Mouse (Mus musculus): Measurements from ENCODE around the gene Tmprss11e. TPM values are rescaled to one million over a fixed set of nuclear protein-coding genes. Genes with fewer than 3 reads are reported as not detected.
A peak's percentile ranks its signal among the peaks of the same experiment; 100 is the strongest.

Tmprss11e gene
- not detected for total RNA-seq (2021)

DNA sequence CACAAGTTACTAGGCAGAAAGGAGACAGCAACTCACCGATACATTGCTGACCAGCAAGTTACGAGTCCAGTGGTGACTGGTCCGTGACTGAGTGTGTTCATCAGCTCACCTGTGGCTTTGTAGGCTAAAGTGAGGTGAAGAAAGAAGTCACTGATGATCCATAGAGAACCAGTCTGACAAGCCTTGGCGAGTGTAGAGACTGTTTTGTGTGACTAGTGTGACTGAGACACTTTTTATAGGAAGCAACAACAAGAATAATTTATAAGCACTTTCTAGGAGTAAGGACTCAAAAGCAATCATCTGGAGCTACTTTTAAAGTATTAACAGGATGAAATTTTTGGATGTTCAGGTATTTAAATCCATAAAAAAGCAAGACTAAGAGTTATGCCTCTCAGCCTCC is at the start of gene Tmprss11e:
Tmprss11e (minus strand) TSS at position 101 of the 400 bp plus-strand sequence.
- intact Hi-C loops (cut with DNase I): no loop called here
- DNase-seq: no peak

- no peak for DNase-seq
- intact Hi-C loops (cut with DNase I): no loop called here
These were observed 47.2 kb upstream of the Tmprss11e start for GRCm38 (mm10) chr5:86792807-86793206.

- no peak for DNase-seq
- intact Hi-C loops (cut with DNase I): no loop called here
These were observed 46.6 kb upstream of the Tmprss11e start for GRCm38 (mm10) chr5:86792249-86792648.

DNA sequence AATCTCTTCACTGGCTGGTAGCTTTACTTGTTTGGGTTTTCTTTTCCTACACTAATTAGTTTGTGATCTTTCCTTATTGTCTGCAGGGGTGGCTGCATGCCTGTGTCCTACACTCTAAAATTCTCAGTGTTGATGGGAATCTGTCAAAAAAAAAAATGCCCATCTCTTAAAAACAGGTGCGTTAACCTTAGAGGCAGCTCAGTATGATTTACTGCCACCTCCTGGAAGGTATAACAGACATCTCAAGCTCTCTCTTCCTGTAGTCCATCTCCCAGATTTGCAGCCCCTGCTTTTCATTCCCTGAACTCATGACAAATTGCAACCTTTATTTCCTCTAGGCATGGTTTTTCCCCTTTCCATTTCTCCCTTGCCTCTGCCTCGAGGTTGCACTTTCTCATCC is 44.3 kb upstream of the Tmprss11e start:
- intact Hi-C loops (cut with DNase I): no loop called here

DNA sequence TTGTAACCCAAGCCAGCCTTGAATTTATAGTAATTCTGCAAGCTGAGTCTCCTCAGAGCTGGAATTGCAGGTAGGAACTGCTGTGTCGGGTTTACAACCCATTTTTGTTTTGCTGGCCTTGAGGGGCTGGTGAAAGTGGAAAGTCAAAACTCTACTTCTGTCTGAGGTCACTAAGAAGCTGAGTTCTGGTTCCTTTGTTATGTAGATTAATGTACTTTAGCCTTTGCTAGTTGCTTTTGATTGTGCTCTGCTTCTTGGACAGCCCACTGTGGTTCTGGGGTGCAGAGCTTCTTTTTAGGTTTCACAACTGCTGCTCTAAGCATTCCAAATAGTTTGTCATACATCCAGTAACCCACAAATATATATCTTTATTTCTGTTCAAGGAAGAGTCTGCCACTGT is 41.2 kb upstream of the Tmprss11e start:
- DNase-seq: no peak
- intact Hi-C loops (cut with DNase I): no loop called here

More for the DNA sequence above, 44.3 kb upstream of the Tmprss11e start:
- DNase-seq: no peak

- intact Hi-C loops (cut with DNase I): no loop called here
- no peak for DNase-seq
These were observed 38.6 kb upstream of the Tmprss11e start for GRCm38 (mm10) chr5:86784205-86784604.

GRCm38 (mm10) chr5:86783059-86783458 is 37.4 kb upstream of the Tmprss11e start:
- intact Hi-C loops (cut with DNase I): no loop called here
- no peak for DNase-seq

DNA sequence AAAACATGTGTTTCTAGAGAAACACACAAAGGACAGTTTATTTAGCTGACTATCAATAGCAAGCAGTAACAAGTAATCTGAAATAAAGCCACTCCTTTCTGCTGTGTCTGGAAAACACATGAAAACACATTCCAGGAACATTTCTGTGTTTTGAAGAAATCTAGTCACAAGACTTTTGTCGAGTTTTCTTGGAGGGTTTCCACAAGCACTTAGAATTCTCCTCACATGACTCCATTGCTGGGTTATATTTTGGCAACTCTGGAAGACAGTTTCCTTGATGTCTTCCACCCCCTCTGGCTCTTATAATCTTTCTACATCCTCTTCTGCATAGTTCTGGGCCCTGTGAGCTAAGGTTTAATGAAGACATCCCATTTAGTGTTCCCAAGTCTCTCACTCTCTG is 32.9 kb upstream of the Tmprss11e start:
- intact Hi-C loops (cut with DNase I): no loop called here
- no peak for DNase-seq

GRCm38 (mm10) chr5:86776941-86777340 is 31.3 kb upstream of the Tmprss11e start:
- no peak for DNase-seq
- intact Hi-C loops (cut with DNase I): no loop called here

- DNase-seq: no peak
- intact Hi-C loops (cut with DNase I): no loop called here
These were observed 25.4 kb upstream of the Tmprss11e start for GRCm38 (mm10) chr5:86771010-86771409.

DNA sequence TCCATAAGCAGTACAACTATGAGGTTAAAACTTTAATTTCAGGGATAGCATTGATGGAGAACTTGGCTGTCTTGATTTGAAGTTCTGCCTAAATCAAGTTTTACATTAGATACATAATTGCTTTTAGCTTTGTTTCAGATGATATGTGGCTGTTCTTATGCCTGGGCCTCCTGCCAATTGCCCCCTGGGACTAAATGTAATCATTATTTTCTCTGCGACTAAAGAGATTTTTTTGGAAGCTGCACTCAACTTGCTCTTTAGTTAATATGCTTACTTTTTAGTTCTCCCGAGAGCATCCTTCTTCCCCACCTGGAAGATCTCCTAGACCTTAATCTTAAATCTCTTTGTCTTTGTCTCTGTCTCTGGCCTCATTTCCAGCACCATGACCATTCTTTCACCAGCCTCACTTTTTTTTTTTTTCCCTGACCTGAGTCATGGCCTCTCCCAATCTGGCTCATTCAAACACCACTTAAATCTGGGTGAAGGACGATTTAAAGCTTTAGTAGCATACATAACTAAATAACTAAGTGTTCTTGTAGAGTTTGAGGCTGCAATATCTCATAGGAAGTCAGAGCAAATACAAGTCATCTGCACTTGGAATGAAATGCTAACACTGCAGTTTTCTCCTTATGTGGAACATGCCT is 23.5 kb upstream of the Tmprss11e start:
- DNase-seq: no peak
- intact Hi-C loops (cut with DNase I): no loop called here

DNA sequence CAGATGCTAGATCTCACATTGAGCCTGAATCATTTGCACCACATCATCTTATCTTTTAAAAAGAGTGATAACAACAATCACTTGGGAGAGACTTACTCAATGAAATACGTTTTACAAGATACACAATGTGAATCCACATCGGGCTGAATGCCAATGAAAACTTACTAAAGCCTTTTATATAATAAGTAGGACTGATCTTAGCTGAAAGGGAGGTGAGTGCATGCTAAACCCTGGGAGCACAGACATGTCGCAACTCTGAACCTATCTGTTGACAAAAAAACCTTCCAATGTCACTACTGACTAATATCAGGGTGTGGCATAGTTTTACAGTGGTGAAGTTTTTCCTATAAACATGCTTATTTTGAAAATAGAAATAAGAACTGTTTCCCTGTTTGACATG is 2.8 kb downstream of the Tmprss11e start:
- intact Hi-C loops (cut with DNase I): no loop called here
- DNase-seq: no peak

GRCm38 (mm10) chr5:86741146-86741545 is 4.5 kb downstream of the Tmprss11e start:
- intact Hi-C loops (cut with DNase I): no loop called here
- DNase-seq: no peak

DNA sequence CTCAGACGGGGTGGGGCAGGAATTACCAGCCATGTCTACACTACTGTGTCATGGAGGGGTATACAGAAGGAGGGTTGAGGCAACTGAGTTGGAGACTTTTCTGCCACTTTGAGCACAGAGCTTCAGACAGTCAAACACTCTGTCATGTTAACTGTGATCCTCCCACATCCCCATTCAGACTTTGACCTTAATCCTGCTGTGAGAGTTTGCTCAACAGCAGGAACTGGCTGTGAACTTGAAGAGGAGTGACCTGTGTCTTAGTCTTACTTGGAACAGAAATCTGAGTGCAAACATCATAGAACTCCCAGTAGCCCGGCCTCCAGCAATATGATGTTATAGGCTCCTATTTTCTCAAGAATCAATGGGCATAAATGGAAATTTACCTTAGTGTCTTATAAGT is 9.8 kb downstream of the Tmprss11e start:
- DNase-seq: no peak
- intact Hi-C loops (cut with DNase I): no loop called here

- no peak for DNase-seq
These were observed 15.0 kb downstream of the Tmprss11e start for GRCm38 (mm10) chr5:86730587-86730986.

DNA sequence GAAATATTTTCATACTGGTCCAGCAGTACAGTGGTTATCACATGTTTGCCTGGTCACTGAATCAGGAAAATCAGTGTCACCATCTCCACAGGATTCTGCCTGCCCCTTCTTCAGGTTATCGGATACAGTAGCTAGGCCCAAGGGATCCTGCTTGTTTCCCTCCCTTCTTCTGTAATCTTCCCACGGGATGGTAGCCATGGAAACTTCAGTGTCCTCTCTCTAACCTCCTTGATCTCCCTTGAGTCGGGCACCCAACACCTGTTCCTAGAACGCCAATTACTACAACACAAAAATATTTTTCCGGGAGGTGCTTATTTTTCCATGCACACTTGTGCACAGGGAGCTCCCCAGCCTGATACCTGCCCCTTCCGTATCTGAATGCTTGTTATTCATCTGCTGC is 17.0 kb downstream of the Tmprss11e start:
- DNase-seq: no peak
- intact Hi-C loops (cut with DNase I): no loop called here

More at GRCm38 (mm10) chr5:86730587-86730986, 15.0 kb downstream of the Tmprss11e start:
- intact Hi-C loops (cut with DNase I): no loop called here

GRCm38 (mm10) chr5:86727033-86727432 is 18.6 kb downstream of the Tmprss11e start:
- no peak for DNase-seq
- intact Hi-C loops (cut with DNase I): no loop called here

- DNase-seq: no peak
- intact Hi-C loops (cut with DNase I): no loop called here
These were observed 20.6 kb downstream of the Tmprss11e start for GRCm38 (mm10) chr5:86725021-86725420.

DNA sequence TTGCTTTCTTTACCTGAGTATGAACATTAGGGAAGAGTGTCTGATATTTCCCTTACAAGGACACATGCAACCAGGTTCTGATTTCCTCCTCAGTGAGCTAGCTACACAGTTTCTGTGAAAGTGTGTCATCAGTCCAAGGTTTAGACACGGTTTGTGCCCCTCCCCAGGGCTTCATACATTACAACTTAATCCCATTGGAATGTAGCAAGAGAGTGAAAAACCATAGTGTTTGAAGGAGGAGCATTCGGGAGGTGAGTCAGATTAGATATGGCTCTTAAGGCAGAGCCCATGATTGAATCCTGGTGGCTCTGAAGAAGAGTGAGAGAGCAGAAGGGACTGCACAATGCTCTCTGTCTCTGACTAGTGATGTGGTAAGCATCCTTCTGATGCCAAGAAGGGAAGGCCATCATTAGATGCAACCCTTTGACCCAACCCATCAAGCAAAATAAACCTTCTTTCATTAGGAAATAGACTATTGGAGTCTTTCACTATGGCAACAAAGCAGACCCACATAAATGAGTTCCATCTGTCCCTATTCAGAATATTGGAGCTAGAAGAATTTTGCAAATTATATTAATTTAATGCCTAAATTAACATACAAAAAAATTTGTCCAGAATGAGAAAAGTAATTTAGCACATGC is 22.7 kb downstream of the Tmprss11e start:
- no peak for DNase-seq
- intact Hi-C loops (cut with DNase I): no loop called here

DNA sequence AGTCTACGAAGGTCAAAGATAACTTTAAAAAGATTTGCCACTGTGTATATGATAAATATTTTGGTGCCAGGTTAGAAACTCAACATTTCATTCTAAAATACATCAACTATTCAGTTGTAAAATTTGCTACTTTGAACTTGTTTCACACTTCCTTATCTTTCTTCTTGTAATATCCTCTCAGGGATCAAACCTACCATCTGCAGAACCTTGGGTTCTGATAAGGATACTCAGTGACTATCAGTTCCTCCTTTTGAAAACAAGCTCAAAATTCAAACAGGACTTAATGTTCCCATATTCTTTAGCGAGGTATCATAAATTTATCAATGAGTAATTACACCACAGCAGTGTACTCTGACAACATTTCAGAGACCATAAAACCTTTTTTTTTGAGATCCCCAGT is 30.6 kb downstream of the Tmprss11e start:
- intact Hi-C loops (cut with DNase I): no loop called here
- no peak for DNase-seq

DNA sequence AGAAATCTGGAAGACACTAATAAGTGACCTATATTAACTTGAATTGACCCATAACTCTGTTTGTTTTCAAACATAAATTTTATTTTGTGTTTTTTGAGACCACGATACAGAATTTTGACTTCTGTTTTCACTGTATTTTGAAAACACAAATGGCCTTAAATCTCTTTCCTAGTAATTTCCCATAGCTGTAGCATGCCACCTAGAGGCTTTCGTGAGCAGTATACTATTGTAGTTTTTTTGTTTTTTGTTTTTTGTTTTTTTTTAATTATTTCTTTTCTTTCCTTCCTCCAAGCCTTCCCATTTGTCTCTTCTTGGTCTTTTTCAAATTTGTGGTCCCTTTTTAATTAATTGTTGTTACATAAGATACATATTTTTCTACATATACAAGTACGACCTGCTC is 40.7 kb downstream of the Tmprss11e start:
- DNase-seq: no peak
- intact Hi-C loops (cut with DNase I): no loop called here

- intact Hi-C loops (cut with DNase I): no loop called here
- DNase-seq: peak; percentile 57
These were observed 60.9 kb downstream of the Tmprss11e start for GRCm38 (mm10) chr5:86684667-86685066.

- intact Hi-C loops (cut with DNase I): no loop called here
- DNase-seq: no peak
These were observed 69.4 kb downstream of the Tmprss11e start, which contains the start of gene Tmprss11b for GRCm38 (mm10) chr5:86676262-86676661. Tmprss11b (minus strand) TSS chr5:86676362.

Measured in left cerebral cortex, postnatal 4 days (tissue).